In genomic region chr6:55396176-55396575, GRCm38 (mm10) we compare ENCODE assay signal across 8 mouse cellular contexts. TPM values are rescaled to one million over a fixed set of nuclear protein-coding genes. Genes with fewer than 3 reads are reported as not detected.
A peak's percentile ranks its signal among the peaks of the same experiment; 100 is the strongest.
DNase-seq lines count a peak whose midpoint lies in the region; ATAC-seq lines count a peak whose summit lies in the region.
"Had no signal": no experiment of that assay in that cellular context is flagged by ENCODE, and none has a peak within 500 bp of the region (broad histone marks: within the 10 kb centered on the region; RNA-seq: fewer than 3 reads in every experiment).

No protein-coding gene starts in this region.

- no peak overlapping the region for H3K9ac ChIP-seq in forebrain, embryonic 14.5 days (ENCODE audit: low read length)
- H3K9ac ChIP-seq in hindbrain, embryonic 15.5 days = no peak overlapping the region
- no peak overlapping the region for H3K9ac ChIP-seq in neural tube, embryonic 15.5 days (replicated peaks)

- 62% methylated on average over 3 of the region's 3 CpGs for WGBS in forebrain, embryonic 14.5 days
- WGBS in hindbrain, embryonic 15.5 days = 37% methylated on average over 3 of the region's 3 CpGs
- WGBS in neural tube, embryonic 15.5 days = 46% methylated on average over 3 of the region's 3 CpGs

- no peak for ATAC-seq in forebrain, embryonic 14.5 days
- peak; percentile 47; the same call in 1 of the 2 replicates for ATAC-seq in hindbrain, embryonic 15.5 days (ENCODE audit: low FRiP score, low read depth)
- ATAC-seq in neural tube, embryonic 15.5 days (ENCODE audit: low FRiP score) = peak; percentile 26
- no peak for ATAC-seq in megakaryocyte progenitor cell, adult 5-6 weeks (replicated peaks; ENCODE audit: poor library complexity)

- no peaks in the 10 kb centered on the region for H3K36me3 ChIP-seq in forebrain, embryonic 14.5 days (ENCODE audit: control insufficient read depth, insufficient read depth, low read length)
- H3K36me3 ChIP-seq in hindbrain, embryonic 15.5 days = no peaks in the 10 kb centered on the region
- no peaks in the 10 kb centered on the region for H3K36me3 ChIP-seq in neural tube, embryonic 15.5 days

- no peak overlapping the region for H3K4me2 ChIP-seq in forebrain, embryonic 14.5 days (ENCODE audit: low read length)
- no peak overlapping the region for H3K4me2 ChIP-seq in hindbrain, embryonic 15.5 days
- no peak overlapping the region for H3K4me2 ChIP-seq in neural tube, embryonic 15.5 days

- no peak overlapping the region for H3K4me3 ChIP-seq in forebrain, embryonic 14.5 days (ENCODE audit: low read depth, low read length)
- H3K4me3 ChIP-seq in hindbrain, embryonic 15.5 days = no peak overlapping the region
- H3K4me3 ChIP-seq in neural tube, embryonic 15.5 days (replicated peaks) = no peak overlapping the region

- DNase-seq in testis, postnatal 14 days (ENCODE audit: low spot score) = peak; percentile 27
- DNase-seq in testis, postnatal 10 days (ENCODE audit: low spot score) = no peak
- DNase-seq in forebrain, embryonic 14.5 days (ENCODE audit: low spot score) = no peak
- peak; percentile 52 to 73 for DNase-seq in left cerebral cortex, adult 9 months (ENCODE audit: low spot score in 2 of 2)

- H3K4me1 ChIP-seq in forebrain, embryonic 14.5 days (ENCODE audit: control insufficient read depth, insufficient read depth, low read length) = peaks cover 50% of the 10 kb centered on the region
- peaks cover 57% of the 10 kb centered on the region for H3K4me1 ChIP-seq in hindbrain, embryonic 15.5 days (replicated peaks)
- peaks cover 50% of the 10 kb centered on the region for H3K4me1 ChIP-seq in neural tube, embryonic 15.5 days

- no peaks in the 10 kb centered on the region for H3K27me3 ChIP-seq in forebrain, embryonic 14.5 days (replicated peaks; ENCODE audit: control insufficient read depth, insufficient read depth, low read length)
- no peaks in the 10 kb centered on the region for H3K27me3 ChIP-seq in hindbrain, embryonic 15.5 days
- no peaks in the 10 kb centered on the region for H3K27me3 ChIP-seq in neural tube, embryonic 15.5 days (replicated peaks)

- 0 out of 2 replicates have a peak overlapping the region, but pooled peaks have one; percentile 41 for H3K27ac ChIP-seq in forebrain, embryonic 14.5 days (ENCODE audit: low read depth, low read length)
- H3K27ac ChIP-seq in hindbrain, embryonic 15.5 days (replicated peaks) = peak overlapping the region; percentile 59
- H3K27ac ChIP-seq in neural tube, embryonic 15.5 days (replicated peaks) = peak overlapping the region; percentile 70

- H3K9me3 ChIP-seq in forebrain, embryonic 14.5 days (replicated peaks; ENCODE audit: control insufficient read depth, low read length) = no peaks in the 10 kb centered on the region
- no peaks in the 10 kb centered on the region for H3K9me3 ChIP-seq in hindbrain, embryonic 15.5 days
- no peaks in the 10 kb centered on the region for H3K9me3 ChIP-seq in neural tube, embryonic 15.5 days (replicated peaks)

RNA-seq across cellular contexts. Expression of gene Ghrhr, which starts 20.1 kb away (rescaled TPM):
- polyA plus RNA-seq in forebrain, embryonic 14.5 days (2014; fragmentation: Nextera tagmentation; extraction: Ambion mirVana) = not detected in 2 replicates
- polyA plus RNA-seq in hindbrain, embryonic 15.5 days (2015; fragmentation: Nextera tagmentation; extraction: Ambion mirVana) = not detected in 2 replicates
- not detected in 2 replicates for polyA plus RNA-seq in neural tube, embryonic 15.5 days (2015; fragmentation: Nextera tagmentation; extraction: Ambion mirVana)
- total RNA-seq in megakaryocyte progenitor cell, adult 5-6 weeks (2015) = not detected in 2 replicates
- total RNA-seq in megakaryocyte progenitor cell, adult 5-6 weeks (2017) = not detected in 2 replicates
- total RNA-seq: hematopoietic stem cell, adult 5-6 weeks had no signal

RNA-seq across cellular contexts. Expression of gene Adcyap1r1, which starts 55.6 kb away (rescaled TPM):
- 25.8 and 30.7 TPM in 2 replicates for polyA plus RNA-seq in forebrain, embryonic 14.5 days (2014; fragmentation: Nextera tagmentation; extraction: Ambion mirVana)
- polyA plus RNA-seq in hindbrain, embryonic 15.5 days (2015; fragmentation: Nextera tagmentation; extraction: Ambion mirVana) = 60.0 and 64.1 TPM in 2 replicates
- 51.1 and 55.5 TPM in 2 replicates for polyA plus RNA-seq in neural tube, embryonic 15.5 days (2015; fragmentation: Nextera tagmentation; extraction: Ambion mirVana)
- total RNA-seq in megakaryocyte progenitor cell, adult 5-6 weeks (2015) = not detected in 2 replicates
- total RNA-seq in megakaryocyte progenitor cell, adult 5-6 weeks (2017) = 0.08 TPM in 1 of 2 replicates, not detected in the other
- total RNA-seq: hematopoietic stem cell, adult 5-6 weeks had no signal

RNA-seq across cellular contexts. Expression of gene Aqp1, which starts 59.9 kb away (rescaled TPM):
- 2.8 and 2.9 TPM in 2 replicates for polyA plus RNA-seq in forebrain, embryonic 14.5 days (2014; fragmentation: Nextera tagmentation; extraction: Ambion mirVana)
- 17.5 and 21.7 TPM in 2 replicates for polyA plus RNA-seq in hindbrain, embryonic 15.5 days (2015; fragmentation: Nextera tagmentation; extraction: Ambion mirVana)
- polyA plus RNA-seq in neural tube, embryonic 15.5 days (2015; fragmentation: Nextera tagmentation; extraction: Ambion mirVana) = 7.4 and 11.5 TPM in 2 replicates
- 15.4 and 24.8 TPM in 2 replicates for total RNA-seq in megakaryocyte progenitor cell, adult 5-6 weeks (2015)
- 29.3 and 51.0 TPM in 2 replicates for total RNA-seq in megakaryocyte progenitor cell, adult 5-6 weeks (2017)

Comparison
In these comparisons a context has a peak if more than half of its experiments do, and no peak if none do; other contexts are left out.
1. DNase-seq: peak in testis, postnatal 14 days (single experiment) and left cerebral cortex, adult 9 months (2 of 2); none in testis, postnatal 10 days (single experiment) and forebrain, embryonic 14.5 days (single experiment).
2. ATAC-seq: peak in hindbrain, embryonic 15.5 days (single experiment) and neural tube, embryonic 15.5 days (single experiment); none in forebrain, embryonic 14.5 days (single experiment) and megakaryocyte progenitor cell, adult 5-6 weeks (single experiment).
3. Peak in every context shown above with its lines, with median percentiles within 50 percentile points of each other: H3K27ac ChIP-seq.